Mouse (Mus musculus): ENCODE results near the gene 2810459M11Rik.

DNA sequence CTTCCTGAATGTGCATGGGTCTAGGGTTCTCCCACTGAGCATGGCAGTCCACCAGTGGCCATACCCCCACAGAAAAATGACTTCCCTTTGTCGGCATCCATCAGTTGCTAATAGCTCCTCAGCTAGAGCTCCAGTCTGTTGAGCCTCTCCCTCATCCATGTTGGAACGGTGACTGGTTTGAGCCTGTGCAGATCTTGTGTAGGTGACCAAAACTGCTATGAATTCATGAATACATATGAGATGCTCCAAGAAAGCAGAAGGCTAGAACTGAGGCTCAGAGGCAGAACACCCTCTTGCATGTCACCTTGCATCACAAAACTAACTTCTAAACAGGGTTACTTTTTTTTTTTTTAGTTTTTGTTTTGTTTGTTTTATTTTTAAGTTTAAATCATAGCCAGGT is 30.9 kb downstream of the 2810459M11Rik start:
- no peak for TF ChIP-seq CTCF (IDR thresholded peaks at IDR 0.05; ENCODE audit: low read depth)
- TF ChIP-seq EP300 (optimal IDR thresholded peaks at IDR 0.05) = no peak

Data from stomach, postnatal 0 days (tissue).